Mouse (Mus musculus): Measurements from ENCODE around the gene Fam172a. TPM values are rescaled to one million over a fixed set of nuclear protein-coding genes. Genes with fewer than 3 reads are reported as not detected.

Fam172a gene
- total RNA-seq, 4 experiments from 2014 or later: 23.2 to 34.2 (median 27.7) TPM

GRCm38 (mm10) chr13:78180261-78180660 lies 478.4 kb downstream of the Fam172a start:
- DNase-seq: no peak

GRCm38 (mm10) chr13:78181071-78181929 lies 479.5 kb downstream of the Fam172a start:
- no peak for DNase-seq

GRCm38 (mm10) chr13:78181930-78182558 lies 480.2 kb downstream of the Fam172a start:
- DNase-seq: no peak

GRCm38 (mm10) chr13:78183004-78183403 lies 481.2 kb downstream of the Fam172a start:
- no peak for DNase-seq

GRCm38 (mm10) chr13:78183986-78184385 lies 482.2 kb downstream of the Fam172a start:
- DNase-seq: no peak

- no peak for DNase-seq
Observed at GRCm38 (mm10) chr13:78184786-78185466, 483.1 kb downstream of the Fam172a start.

GRCm38 (mm10) chr13:78186340-78186946 lies 484.6 kb downstream of the Fam172a start:
- no peak for DNase-seq

- DNase-seq: no peak
Observed at GRCm38 (mm10) chr13:78187833-78188232, 486.0 kb downstream of the Fam172a start.

GRCm38 (mm10) chr13:78189586-78189985 lies 487.8 kb downstream of the Fam172a start:
- DNase-seq: no peak

- DNase-seq: no peak
Observed at GRCm38 (mm10) chr13:78193211-78193610, 491.4 kb downstream of the Fam172a start.

GRCm38 (mm10) chr13:78194135-78194849 lies 492.5 kb downstream of the Fam172a start:
- DNase-seq: no peak

GRCm38 (mm10) chr13:78194850-78195600 lies 493.2 kb downstream of the Fam172a start:
- DNase-seq: no peak

- DNase-seq: no peak
Observed at GRCm38 (mm10) chr13:78195601-78196115, 493.8 kb downstream of the Fam172a start.

- DNase-seq: no peak
Observed at GRCm38 (mm10) chr13:78196236-78196796, 494.5 kb downstream of the Fam172a start.

GRCm38 (mm10) chr13:78197286-78197818 lies 495.5 kb downstream of the Fam172a start:
- no peak for DNase-seq

- DNase-seq: no peak
Observed at GRCm38 (mm10) chr13:78197819-78198390, 496.1 kb downstream of the Fam172a start.

GRCm38 (mm10) chr13:78198391-78198870 lies 496.6 kb downstream of the Fam172a start:
- no peak for DNase-seq

- DNase-seq: no peak
Observed at GRCm38 (mm10) chr13:78198871-78199641, 497.2 kb downstream of the Fam172a start.

- DNase-seq: no peak
Observed at GRCm38 (mm10) chr13:78199642-78200160, 497.9 kb downstream of the Fam172a start, which contains the start of gene Nr2f1. Gene Nr2f1, minus strand, starts transcription at chr13:78199757.

Measured in adrenal gland, adult 8-10 months (tissue).